Mouse (Mus musculus) myocyte (in vitro differentiated cells): ENCODE results near the gene Hmga1.

ENCODE experiments used
- E2F4 ChIP-seq: IDR thresholded peaks from one replicate; pipeline ENCODE4 v1.6.1; 2011; ENCODE audit warnings: mild to moderate bottlenecking, control low read depth, moderate library complexity; ENCODE audit not compliant: insufficient read depth
- MYOD1 ChIP-seq, 3 experiments: IDR thresholded peaks; one replicate each; pipeline ENCODE4 v1.6.1; 2011; ENCODE audit warnings: control low read depth in 2 of 3, low read depth in 2 of 3, mild to moderate bottlenecking in 2 of 3, moderate library complexity in 1 of 3; ENCODE audit not compliant: insufficient read length in 2 of 3, control insufficient read depth in 1 of 3
- POLR2A ChIP-seq: IDR thresholded peaks from one replicate; pipeline ENCODE4 v1.6.1; 2011; ENCODE audit warnings: low read depth, mild to moderate bottlenecking, control low read depth, moderate library complexity; ENCODE audit not compliant: insufficient read length
- POLR2AphosphoS2 ChIP-seq: IDR thresholded peaks from one replicate; pipeline ENCODE4 v1.6.1; 2011; ENCODE audit warnings: low read depth, control low read depth; ENCODE audit not compliant: insufficient read length
- SRF ChIP-seq: IDR thresholded peaks from one replicate; pipeline ENCODE4 v1.6.1; 2011; ENCODE audit warnings: low read depth; ENCODE audit not compliant: control insufficient read depth, insufficient read length
- TCF12 ChIP-seq: IDR thresholded peaks from one replicate; pipeline ENCODE4 v1.6.1; 2011; ENCODE audit warnings: mild to moderate bottlenecking, control low read depth; ENCODE audit not compliant: poor library complexity, insufficient read depth, severe bottlenecking
- USF1 ChIP-seq: IDR thresholded peaks from one replicate; pipeline ENCODE4 v1.6.1; 2011; ENCODE audit warnings: low read depth, mild to moderate bottlenecking, control low read depth, moderate library complexity

- TF ChIP-seq MYOD1 (IDR thresholded peaks at IDR 0.05; ENCODE audit: control insufficient read depth in 1 of 3, insufficient read length in 2 of 3, low read depth in 2 of 3), result no peak
- TF ChIP-seq USF1, result no peak
- TF ChIP-seq POLR2A, result no peak
- no peak for TF ChIP-seq TCF12
- no peak for TF ChIP-seq SRF
- no peak for TF ChIP-seq E2F4
- no peak for TF ChIP-seq POLR2AphosphoS2
Observed at GRCm38 (mm10) chr17:27534718-27535117, 21.6 kb upstream of the Hmga1 start.
